Mouse (Mus musculus) stomach, embryonic 16.5 days (tissue): ENCODE data around the gene Ncor2. TPM values are rescaled to one million over a fixed set of nuclear protein-coding genes. Genes with fewer than 3 reads are reported as not detected.
A peak's percentile ranks its signal among the peaks of the same experiment; 100 is the strongest.

ENCODE experiments used
- ATAC-seq: fragments of 200-750 bp; cut with Nextera tagmentation; 2 replicates; pipeline ENCODE4 v1.8.0; 2017; ENCODE audit warnings: moderate number of reproducible peaks, moderate TSS enrichment; ENCODE audit not compliant: insufficient read depth, low FRiP score
- H3K27ac ChIP-seq: fragments of 300-500 bp; sonication (generic); 2 replicates; pipeline ENCODE4 v1.5.1; 2014; ENCODE audit warnings: low read length
- H3K27me3 ChIP-seq: fragments of 300-500 bp; sonication (generic); 2 replicates; pipeline ENCODE4 v1.6.1; 2014; ENCODE audit warnings: low read length, control low read depth, mixed read lengths; ENCODE audit not compliant: control insufficient read depth, insufficient read depth
- H3K36me3 ChIP-seq: fragments of 300-500 bp; sonication (generic); 2 replicates; pipeline ENCODE4 v1.6.1; 2014; ENCODE audit warnings: low read length; ENCODE audit not compliant: control insufficient read depth, insufficient read depth
- H3K4me1 ChIP-seq: fragments of 300-500 bp; sonication (generic); 2 replicates; pipeline ENCODE4 v1.6.1; 2014; ENCODE audit warnings: low read length, control low read depth, mixed read lengths; ENCODE audit not compliant: control insufficient read depth, insufficient read depth
- H3K4me2 ChIP-seq: fragments of 300-500 bp; sonication (generic); 2 replicates; pipeline ENCODE4 v1.6.1; 2014; ENCODE audit warnings: low read depth, low read length, mixed read lengths
- H3K4me3 ChIP-seq: fragments of 300-500 bp; sonication (generic); replicated peaks from 2 replicates; pipeline ENCODE4 v1.5.1; 2014; ENCODE audit warnings: mild to moderate bottlenecking, low read length
- H3K9ac ChIP-seq: fragments of 300-500 bp; sonication (generic); 2 replicates; pipeline ENCODE4 v1.6.1; 2014; ENCODE audit warnings: low read length
- H3K9me3 ChIP-seq: fragments of 300-500 bp; sonication (generic); replicated peaks from 2 replicates; pipeline ENCODE4 v1.6.1; 2016; ENCODE audit warnings: low read length, control low read depth; ENCODE audit not compliant: control insufficient read depth
- WGBS: fragments of 180-500 bp; shearing (Covaris S2); extraction: QIAGEN DNeasy Blood & Tissue Kit; methylation state at CpG from one replicate; pipeline ENCODE4 v1.1.7; 2014; 5-methylcytosine and 5-hydroxymethylcytosine counted together
- polyA plus RNA-seq: library from polyadenylated mRNA; unstranded; fragments of >200 nt; fragmentation: Nextera tagmentation; extraction: Ambion mirVana; gene quantifications from 2 replicates; pipeline ENCODE4 v1.2.1, GENCODE M21; 2015

Gene Ncor2
- polyA plus RNA-seq, 1 experiment from 2014 or later: 24.6 TPM

- H3K9ac ChIP-seq: peak overlapping the region; percentile 41; the same call in 1 of the 2 replicates
- H3K27me3 ChIP-seq: no peaks in the 10 kb centered on the region
- H3K4me1 ChIP-seq: peaks cover 89% of the 10 kb centered on the region
- H3K27ac ChIP-seq: peak overlapping the region; percentile 99; the same call in 1 of the 2 replicates
- H3K4me2 ChIP-seq: peak overlapping the region; percentile 85; the same call in 1 of the 2 replicates
- ATAC-seq: no peak
- H3K9me3 ChIP-seq: no peaks in the 10 kb centered on the region
- WGBS: 80% methylated on average over 13 of the region's 13 CpGs
- H3K36me3 ChIP-seq: no peaks in the 10 kb centered on the region
- no peak overlapping the region for H3K4me3 ChIP-seq
These were observed 40.1 kb downstream of the Ncor2 start for GRCm38 (mm10) chr5:125138841-125139430.

- peak overlapping the region; percentile 67 for H3K27ac ChIP-seq
- H3K9ac ChIP-seq: no peak overlapping the region
- no peaks in the 10 kb centered on the region for H3K36me3 ChIP-seq
- no peaks in the 10 kb centered on the region for H3K9me3 ChIP-seq
- H3K4me3 ChIP-seq: no peak overlapping the region
- 88% methylated on average over 18 of the region's 18 CpGs for WGBS
- H3K4me2 ChIP-seq: no peak overlapping the region
- no peak for ATAC-seq
- no peaks in the 10 kb centered on the region for H3K27me3 ChIP-seq
- peaks cover 84% of the 10 kb centered on the region for H3K4me1 ChIP-seq
These were observed 41.2 kb downstream of the Ncor2 start for GRCm38 (mm10) chr5:125137672-125138285.

- Histone ChIP-seq H3K9me3 (no peaks in the 10 kb centered on the region), H3K9ac (peak overlapping the region; percentile 38; the same call in 1 of the 2 replicates), H3K27me3 (no peaks in the 10 kb centered on the region), H3K27ac (peak overlapping the region; percentile 67), H3K4me3 (no peak overlapping the region), H3K4me2 (no peak overlapping the region), H3K36me3 (no peaks in the 10 kb centered on the region), H3K4me1 (peaks cover 84% of the 10 kb centered on the region)
- WGBS: 35% methylated on average over 14 of the region's 14 CpGs
- ATAC-seq: no peak
These were observed 41.9 kb downstream of the Ncor2 start for GRCm38 (mm10) chr5:125136996-125137671.

- no peaks in the 10 kb centered on the region for H3K27me3 ChIP-seq
- no peaks in the 10 kb centered on the region for H3K9me3 ChIP-seq
- H3K36me3 ChIP-seq: no peaks in the 10 kb centered on the region
- no peak overlapping the region for H3K4me3 ChIP-seq
- H3K4me1 ChIP-seq: peaks cover 84% of the 10 kb centered on the region
- 53% methylated on average over 5 of the region's 5 CpGs for WGBS
- H3K4me2 ChIP-seq: no peak overlapping the region
- H3K27ac ChIP-seq: peak overlapping the region; percentile 67; the same call in 1 of the 2 replicates
- no peak for ATAC-seq
- H3K9ac ChIP-seq: peak overlapping the region; percentile 38; the same call in 1 of the 2 replicates
These were observed 42.6 kb downstream of the Ncor2 start for GRCm38 (mm10) chr5:125136296-125136995.

DNA sequence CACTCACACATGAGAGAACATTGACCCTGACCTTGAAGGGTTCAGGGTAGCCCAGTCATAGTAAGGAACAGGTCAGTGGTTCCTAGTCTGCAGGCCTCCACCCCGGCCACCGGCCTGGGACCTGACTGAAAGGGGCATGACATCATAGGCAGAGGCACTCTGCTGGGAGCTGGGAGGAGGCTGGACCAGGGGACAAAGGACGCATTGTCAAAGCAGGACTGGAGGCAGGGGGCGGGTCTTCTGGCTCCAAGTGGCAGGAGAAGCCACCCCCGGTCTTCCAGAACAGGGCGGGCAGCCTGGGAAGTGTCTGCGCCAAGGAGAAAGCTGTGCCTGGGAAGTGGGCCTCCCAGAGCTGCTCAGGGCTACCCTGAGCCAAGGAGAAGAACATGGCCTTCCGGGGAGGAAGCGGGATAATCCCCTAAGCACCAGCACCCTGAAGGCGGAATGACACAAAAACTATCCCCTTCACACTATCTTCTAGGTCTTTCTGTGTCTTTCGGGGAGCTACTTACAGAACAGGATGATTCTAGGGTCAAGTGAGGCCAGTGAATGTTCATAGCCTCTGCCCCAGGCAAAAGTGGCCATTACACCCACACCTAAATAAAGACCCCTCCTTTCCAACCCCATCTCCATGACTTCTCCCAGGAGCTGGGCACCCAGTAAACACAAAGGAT, 44.1 kb downstream of the Ncor2 start:
- Histone ChIP-seq H3K36me3 (no peaks in the 10 kb centered on the region), H3K27me3 (no peaks in the 10 kb centered on the region), H3K9me3 (no peaks in the 10 kb centered on the region), H3K4me3 (no peak overlapping the region), H3K9ac (peak overlapping the region; percentile 27; the same call in 1 of the 2 replicates), H3K4me1 (peaks cover 81% of the 10 kb centered on the region), H3K4me2 (no peak overlapping the region), H3K27ac (peak overlapping the region; percentile 80)
- peak; percentile 86 for ATAC-seq
- 27% methylated on average over 11 of the region's 11 CpGs for WGBS

- Histone ChIP-seq H3K4me3 (no peak overlapping the region), H3K9ac (peak overlapping the region; percentile 27; the same call in 1 of the 2 replicates), H3K9me3 (no peaks in the 10 kb centered on the region), H3K27me3 (no peaks in the 10 kb centered on the region), H3K36me3 (no peaks in the 10 kb centered on the region), H3K27ac (peak overlapping the region; percentile 80), H3K4me2 (no peak overlapping the region), H3K4me1 (peaks cover 81% of the 10 kb centered on the region)
- ATAC-seq: peak; percentile 59; the same call in 1 of the 2 replicates
- WGBS: 34% methylated on average over 7 of the region's 7 CpGs
These were observed 44.6 kb downstream of the Ncor2 start for GRCm38 (mm10) chr5:125134391-125134790.

DNA sequence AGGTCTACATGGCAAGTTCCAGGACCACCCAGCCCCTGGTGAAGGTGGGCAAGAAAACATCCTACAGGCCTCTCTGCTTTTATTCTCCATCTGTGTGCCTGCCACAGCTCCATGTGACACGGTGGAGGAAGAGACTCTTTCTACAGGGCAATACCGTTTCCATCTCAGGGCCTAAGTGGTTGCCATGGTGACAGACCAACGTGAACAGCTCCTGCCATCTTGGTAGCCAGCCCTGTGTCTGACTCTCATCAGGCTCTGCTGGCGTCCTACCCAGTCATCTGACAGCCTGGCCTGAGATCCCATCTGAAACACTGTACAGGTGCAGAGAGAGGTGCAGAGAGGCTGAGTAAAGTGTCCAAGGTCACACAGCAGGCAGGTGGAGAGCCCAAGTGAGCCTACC, 45.4 kb downstream of the Ncor2 start:
- no peaks in the 10 kb centered on the region for H3K9me3 ChIP-seq
- H3K9ac ChIP-seq: no peak overlapping the region
- 56% methylated on average over 4 of the region's 4 CpGs for WGBS
- no peak overlapping the region for H3K4me2 ChIP-seq
- no peak for ATAC-seq
- peaks cover 81% of the 10 kb centered on the region for H3K4me1 ChIP-seq
- no peaks in the 10 kb centered on the region for H3K36me3 ChIP-seq
- H3K27ac ChIP-seq: peak overlapping the region; percentile 80
- H3K4me3 ChIP-seq: no peak overlapping the region
- no peaks in the 10 kb centered on the region for H3K27me3 ChIP-seq

DNA sequence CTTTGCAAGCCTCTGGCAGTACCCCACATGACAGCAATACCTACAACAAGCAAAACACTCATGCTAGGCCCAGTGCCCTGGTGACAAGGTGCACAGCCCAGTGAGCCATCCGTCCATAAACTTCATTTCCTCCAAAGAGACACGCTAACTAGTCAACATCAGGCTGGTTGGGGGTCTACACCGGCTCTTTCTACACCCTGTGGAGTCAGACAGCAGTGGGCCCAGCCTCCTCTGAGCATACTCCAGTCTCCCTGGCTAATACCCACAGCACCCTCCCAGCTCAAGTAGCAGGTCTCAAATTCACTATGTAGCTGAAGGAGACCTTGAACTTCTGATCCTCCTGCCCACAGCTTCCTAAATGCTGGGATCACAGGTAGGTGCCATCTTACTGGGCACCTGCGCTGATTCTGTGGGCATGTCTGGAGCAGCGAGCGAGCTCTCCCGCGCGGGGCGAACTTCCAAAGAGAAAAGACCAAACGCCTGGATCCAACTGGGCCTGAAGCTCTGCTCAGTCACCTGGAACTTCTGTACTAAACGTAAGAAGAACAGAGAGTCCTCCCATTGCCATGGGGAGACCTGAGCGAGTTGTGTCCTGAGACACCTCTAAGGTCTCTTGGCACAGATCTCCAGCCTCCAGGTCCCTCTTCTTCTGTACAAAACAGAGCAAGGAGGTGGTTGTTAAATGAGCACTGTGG, 46.3 kb downstream of the Ncor2 start:
- Histone ChIP-seq H3K36me3 (no peaks in the 10 kb centered on the region), H3K27me3 (no peaks in the 10 kb centered on the region), H3K27ac (no peak overlapping the region), H3K9ac (0 out of 2 replicates have a peak overlapping the region, but pooled peaks have one; percentile 28), H3K9me3 (no peaks in the 10 kb centered on the region), H3K4me1 (peaks cover 78% of the 10 kb centered on the region), H3K4me3 (no peak overlapping the region), H3K4me2 (no peak overlapping the region)
- 92% methylated on average over 13 of the region's 13 CpGs for WGBS
- ATAC-seq: no peak
